ENCODE assay signal across 18 mouse cellular contexts in the genomic region with DNA sequence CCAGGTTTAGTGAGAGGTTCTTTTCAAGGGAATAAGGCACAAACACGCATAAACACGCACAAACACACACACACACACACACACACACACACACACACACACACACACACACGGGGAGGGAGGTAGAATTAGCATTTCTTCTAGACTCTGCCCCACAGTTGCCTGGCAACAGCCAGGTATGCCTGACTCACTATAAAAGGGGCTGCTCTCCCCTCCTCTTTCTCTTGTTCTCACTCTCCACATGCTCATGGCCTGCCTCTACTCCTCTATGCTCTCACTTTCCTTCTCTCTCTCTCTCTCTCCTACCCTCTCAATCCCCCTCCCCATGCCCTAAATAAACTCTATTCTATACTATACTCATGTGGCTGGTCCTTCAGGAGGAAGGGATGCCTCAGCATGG. TPM values are rescaled to one million over a fixed set of nuclear protein-coding genes. Genes with fewer than 3 reads are reported as not detected.
A peak's percentile ranks its signal among the peaks of the same experiment; 100 is the strongest.
DNase-seq lines count a peak whose midpoint lies in the region; ATAC-seq and TF ChIP-seq lines count a peak whose summit lies in the region.
"Had no signal": no experiment of that assay in that cellular context is flagged by ENCODE, and none has a peak within 500 bp of the region (broad histone marks: within the 10 kb centered on the region; RNA-seq: fewer than 3 reads in every experiment).

No protein-coding gene starts in this region.

- no peak for TF ChIP-seq EP300 in liver, postnatal 0 days (IDR thresholded peaks at IDR 0.05; ENCODE audit: low read depth)

- no peak for DNase-seq in forebrain, embryonic 11.5 days (ENCODE audit: low spot score)
- DNase-seq in forebrain, embryonic 10.5 days (ENCODE audit: extremely low spot score, low spot score): no peak
- DNase-seq in liver, embryonic 13.5 days: no peak
- no peak for DNase-seq in liver, postnatal 0 days
- DNase-seq in R1 (ENCODE audit: low read depth, low spot score): peak; percentile 64
- peak; percentile 31 for DNase-seq in forebrain, postnatal 0 days
- DNase-seq in T-cell, adult 2 months (ENCODE audit: low spot score): no peak
- DNase-seq: adrenal gland, postnatal 14 days; cerebellum, adult 11 months; cerebellum, postnatal 14 days; gastrocnemius, postnatal 36 days; kidney, adult 11 months; lung, embryonic 14.5 days; lung, postnatal 36 days; thymus, postnatal 25 days had no signal

- 60% methylated on average over 3 of the region's 3 CpGs for WGBS in forebrain, embryonic 11.5 days
- 80% methylated on average over 3 of the region's 3 CpGs for WGBS in forebrain, embryonic 10.5 days
- WGBS in liver, embryonic 13.5 days (ENCODE audit: insufficient replicate concordance): 74% methylated on average over 3 of the region's 3 CpGs
- WGBS in liver, postnatal 0 days (ENCODE audit: insufficient replicate concordance): 83% methylated on average over 3 of the region's 3 CpGs
- 49% methylated on average over 3 of the region's 3 CpGs for WGBS in forebrain, postnatal 0 days
- whole genome bisulfite sequencing in intestine, embryonic 16.5 days: 84% methylated on average over 2 of the region's 3 CpGs

- no peaks in the 10 kb centered on the region for H3K27me3 ChIP-seq in forebrain, embryonic 11.5 days (ENCODE audit: control insufficient read depth, insufficient read depth, low read length)
- H3K27me3 ChIP-seq in forebrain, embryonic 10.5 days (ENCODE audit: poor library complexity, severe bottlenecking): no peaks in the 10 kb centered on the region
- no peaks in the 10 kb centered on the region for H3K27me3 ChIP-seq in liver, embryonic 13.5 days
- no peaks in the 10 kb centered on the region for H3K27me3 ChIP-seq in liver, postnatal 0 days (ENCODE audit: insufficient read depth, low read length)
- H3K27me3 ChIP-seq in forebrain, postnatal 0 days (ENCODE audit: insufficient read depth, low read length): no peaks in the 10 kb centered on the region
- H3K27me3 ChIP-seq in intestine, embryonic 16.5 days (replicated peaks; ENCODE audit: control insufficient read depth, insufficient read depth, low read length): no peaks in the 10 kb centered on the region
- H3K27me3 ChIP-seq: embryonic facial prominence, embryonic 15.5 days; Patski had no signal

- no peaks in the 10 kb centered on the region for H3K36me3 ChIP-seq in forebrain, embryonic 11.5 days (ENCODE audit: control insufficient read depth, insufficient read depth, low read length)
- H3K36me3 ChIP-seq in forebrain, embryonic 10.5 days (replicated peaks): peaks cover 21% of the 10 kb centered on the region
- peaks cover 31% of the 10 kb centered on the region for H3K36me3 ChIP-seq in liver, embryonic 13.5 days
- H3K36me3 ChIP-seq in liver, postnatal 0 days (replicated peaks; ENCODE audit: insufficient read depth, low read length): peaks cover 18% of the 10 kb centered on the region
- peaks cover 8% of the 10 kb centered on the region for H3K36me3 ChIP-seq in forebrain, postnatal 0 days (ENCODE audit: insufficient read depth)
- no peaks in the 10 kb centered on the region for H3K36me3 ChIP-seq in intestine, embryonic 16.5 days (ENCODE audit: control insufficient read depth, insufficient read depth, low read length)

- no peaks in the 10 kb centered on the region; the same call in 1 of the 2 replicates for H3K4me1 ChIP-seq in forebrain, embryonic 11.5 days (replicated peaks; ENCODE audit: control insufficient read depth, insufficient read depth, low read length)
- H3K4me1 ChIP-seq in forebrain, embryonic 10.5 days: peaks cover 25% of the 10 kb centered on the region
- peaks cover 55% of the 10 kb centered on the region for H3K4me1 ChIP-seq in liver, embryonic 13.5 days (replicated peaks)
- H3K4me1 ChIP-seq in liver, postnatal 0 days (ENCODE audit: insufficient read depth): peaks cover 38% of the 10 kb centered on the region
- H3K4me1 ChIP-seq in forebrain, postnatal 0 days (ENCODE audit: insufficient read depth): peaks cover 8% of the 10 kb centered on the region; the same call in 1 of the 2 replicates
- H3K4me1 ChIP-seq in intestine, embryonic 16.5 days (ENCODE audit: control insufficient read depth, insufficient read depth, low read length): peaks cover 2% of the 10 kb centered on the region

- no peak overlapping the region for H3K4me3 ChIP-seq in forebrain, embryonic 11.5 days (ENCODE audit: low read depth, low read length)
- H3K4me3 ChIP-seq in forebrain, embryonic 10.5 days: no peak overlapping the region
- H3K4me3 ChIP-seq in liver, embryonic 13.5 days (replicated peaks): no peak overlapping the region
- H3K4me3 ChIP-seq in liver, postnatal 0 days (ENCODE audit: low read depth, low read length): no peak overlapping the region
- no peak overlapping the region for H3K4me3 ChIP-seq in forebrain, postnatal 0 days (ENCODE audit: low read depth, low read length)
- H3K4me3 ChIP-seq in intestine, embryonic 16.5 days (ENCODE audit: low read length): no peak overlapping the region
- H3K4me3 ChIP-seq: embryonic facial prominence, embryonic 15.5 days had no signal

- no peak overlapping the region for H3K4me2 ChIP-seq in forebrain, embryonic 11.5 days (ENCODE audit: low read depth, low read length, severe bottlenecking)
- no peak overlapping the region for H3K4me2 ChIP-seq in liver, embryonic 13.5 days
- H3K4me2 ChIP-seq in liver, postnatal 0 days (ENCODE audit: low read depth, low read length): no peak overlapping the region
- no peak overlapping the region for H3K4me2 ChIP-seq in forebrain, postnatal 0 days (ENCODE audit: low read depth)
- H3K4me2 ChIP-seq in intestine, embryonic 16.5 days (ENCODE audit: low read depth, low read length): no peak overlapping the region
- H3K4me2 ChIP-seq: embryonic facial prominence, embryonic 15.5 days; lung, embryonic 14.5 days had no signal

- no peak overlapping the region for H3K9ac ChIP-seq in forebrain, embryonic 11.5 days (ENCODE audit: low read length)
- H3K9ac ChIP-seq in liver, embryonic 13.5 days: no peak overlapping the region
- H3K9ac ChIP-seq in liver, postnatal 0 days (replicated peaks): no peak overlapping the region
- no peak overlapping the region for H3K9ac ChIP-seq in forebrain, postnatal 0 days
- no peak overlapping the region for H3K9ac ChIP-seq in intestine, embryonic 16.5 days (ENCODE audit: low read depth, low read length)
- H3K9ac ChIP-seq: embryonic facial prominence, embryonic 15.5 days; lung, embryonic 14.5 days had no signal

- no peak for TF ChIP-seq CTCF in liver, postnatal 0 days (IDR thresholded peaks at IDR 0.05; ENCODE audit: low read depth)
- TF ChIP-seq CTCF in forebrain, postnatal 0 days (IDR thresholded peaks at IDR 0.05; ENCODE audit: low read depth): no peak

- 0 out of 2 replicates have a peak, but pooled peaks have one; percentile 47 for ATAC-seq in forebrain, embryonic 11.5 days (replicated peaks; ENCODE audit: low FRiP score)
- no peak for ATAC-seq in liver, embryonic 13.5 days (ENCODE audit: low read depth)
- ATAC-seq in liver, postnatal 0 days: no peak
- peak; percentile 83 for ATAC-seq in forebrain, postnatal 0 days
- ATAC-seq in intestine, embryonic 16.5 days: no peak
- ATAC-seq: Patski had no signal

- no peak overlapping the region for H3K27ac ChIP-seq in forebrain, embryonic 11.5 days (ENCODE audit: low read depth, low read length)
- H3K27ac ChIP-seq in forebrain, embryonic 10.5 days: no peak overlapping the region
- H3K27ac ChIP-seq in liver, embryonic 13.5 days: peak overlapping the region; percentile 45
- no peak overlapping the region for H3K27ac ChIP-seq in liver, postnatal 0 days (ENCODE audit: low read depth)
- H3K27ac ChIP-seq in forebrain, postnatal 0 days (ENCODE audit: low read depth, low read length): no peak overlapping the region
- no peak overlapping the region for H3K27ac ChIP-seq in intestine, embryonic 16.5 days (ENCODE audit: low read length)
- H3K27ac ChIP-seq: embryonic facial prominence, embryonic 15.5 days had no signal

- H3K9me3 ChIP-seq in forebrain, embryonic 11.5 days (ENCODE audit: control insufficient read depth, low read length): no peaks in the 10 kb centered on the region
- no peaks in the 10 kb centered on the region for H3K9me3 ChIP-seq in forebrain, embryonic 10.5 days
- H3K9me3 ChIP-seq in liver, embryonic 13.5 days (replicated peaks): no peaks in the 10 kb centered on the region
- no peaks in the 10 kb centered on the region for H3K9me3 ChIP-seq in liver, postnatal 0 days (ENCODE audit: low read length)
- H3K9me3 ChIP-seq in forebrain, postnatal 0 days (ENCODE audit: low read length): no peaks in the 10 kb centered on the region
- H3K9me3 ChIP-seq in intestine, embryonic 16.5 days (ENCODE audit: control insufficient read depth, low read length): no peaks in the 10 kb centered on the region
- H3K9me3 ChIP-seq: embryonic facial prominence, embryonic 15.5 days had no signal

RNA-seq across cellular contexts. Expression of gene Med21, which starts 14.2 kb away (rescaled TPM):
- polyA plus RNA-seq in forebrain, embryonic 11.5 days (2014; fragmentation: Nextera tagmentation; extraction: Ambion mirVana): 120 and 132 TPM in 2 replicates
- 128 and 133 TPM in 2 replicates for polyA plus RNA-seq in forebrain, embryonic 10.5 days (2016; fragmentation: Nextera tagmentation; extraction: Ambion mirVana)
- polyA plus RNA-seq in liver, embryonic 13.5 days (2015; fragmentation: Nextera tagmentation; extraction: Ambion mirVana): 68.3 and 74.2 TPM in 2 replicates
- polyA plus RNA-seq in liver, postnatal 0 days (2015; fragmentation: Nextera tagmentation; extraction: Ambion mirVana): 52.2 and 53.8 TPM in 2 replicates
- 65.2 and 85.3 TPM in 2 replicates for total RNA-seq in forebrain, postnatal 0 days (2014; rRNA removed)
- polyA plus RNA-seq in forebrain, postnatal 0 days (2015; fragmentation: Nextera tagmentation; extraction: Ambion mirVana): 112 and 115 TPM in 2 replicates
- 105 and 110 TPM in 2 replicates for polyA plus RNA-seq in intestine, embryonic 16.5 days (2015; fragmentation: Nextera tagmentation; extraction: Ambion mirVana)

RNA-seq across cellular contexts. Expression of gene Tm7sf3, which starts 14.5 kb away (rescaled TPM):
- 25.4 and 26.5 TPM in 2 replicates for polyA plus RNA-seq in forebrain, embryonic 11.5 days (2014; fragmentation: Nextera tagmentation; extraction: Ambion mirVana)
- 25.7 and 28.0 TPM in 2 replicates for polyA plus RNA-seq in forebrain, embryonic 10.5 days (2016; fragmentation: Nextera tagmentation; extraction: Ambion mirVana)
- 32.7 and 36.3 TPM in 2 replicates for polyA plus RNA-seq in liver, embryonic 13.5 days (2015; fragmentation: Nextera tagmentation; extraction: Ambion mirVana)
- 19.7 and 21.2 TPM in 2 replicates for polyA plus RNA-seq in liver, postnatal 0 days (2015; fragmentation: Nextera tagmentation; extraction: Ambion mirVana)
- total RNA-seq in forebrain, postnatal 0 days (2014; rRNA removed): 41.0 and 51.1 TPM in 2 replicates
- 30.5 and 40.6 TPM in 2 replicates for polyA plus RNA-seq in forebrain, postnatal 0 days (2015; fragmentation: Nextera tagmentation; extraction: Ambion mirVana)
- 33.2 and 36.7 TPM in 2 replicates for polyA plus RNA-seq in intestine, embryonic 16.5 days (2015; fragmentation: Nextera tagmentation; extraction: Ambion mirVana)

RNA-seq across cellular contexts. Expression of gene Ints13, which starts 50.5 kb away (rescaled TPM):
- 89.0 and 92.0 TPM in 2 replicates for polyA plus RNA-seq in forebrain, embryonic 11.5 days (2014; fragmentation: Nextera tagmentation; extraction: Ambion mirVana)
- 92.7 and 94.3 TPM in 2 replicates for polyA plus RNA-seq in forebrain, embryonic 10.5 days (2016; fragmentation: Nextera tagmentation; extraction: Ambion mirVana)
- 39.4 and 54.8 TPM in 2 replicates for polyA plus RNA-seq in liver, embryonic 13.5 days (2015; fragmentation: Nextera tagmentation; extraction: Ambion mirVana)
- polyA plus RNA-seq in liver, postnatal 0 days (2015; fragmentation: Nextera tagmentation; extraction: Ambion mirVana): 14.5 and 17.6 TPM in 2 replicates
- total RNA-seq in forebrain, postnatal 0 days (2014; rRNA removed): 29.1 and 40.7 TPM in 2 replicates
- polyA plus RNA-seq in forebrain, postnatal 0 days (2015; fragmentation: Nextera tagmentation; extraction: Ambion mirVana): 17.0 and 23.8 TPM in 2 replicates
- polyA plus RNA-seq in intestine, embryonic 16.5 days (2015; fragmentation: Nextera tagmentation; extraction: Ambion mirVana): 44.3 and 47.4 TPM in 2 replicates

RNA-seq across cellular contexts. Expression of gene Fgfr1op2, which starts 51.1 kb away (rescaled TPM):
- 83.8 and 85.6 TPM in 2 replicates for polyA plus RNA-seq in forebrain, embryonic 11.5 days (2014; fragmentation: Nextera tagmentation; extraction: Ambion mirVana)
- polyA plus RNA-seq in forebrain, embryonic 10.5 days (2016; fragmentation: Nextera tagmentation; extraction: Ambion mirVana): 81.8 and 82.8 TPM in 2 replicates
- 89.1 and 99.7 TPM in 2 replicates for polyA plus RNA-seq in liver, embryonic 13.5 days (2015; fragmentation: Nextera tagmentation; extraction: Ambion mirVana)
- 69.7 and 71.6 TPM in 2 replicates for polyA plus RNA-seq in liver, postnatal 0 days (2015; fragmentation: Nextera tagmentation; extraction: Ambion mirVana)
- total RNA-seq in forebrain, postnatal 0 days (2014; rRNA removed): 32.2 and 34.9 TPM in 2 replicates
- polyA plus RNA-seq in forebrain, postnatal 0 days (2015; fragmentation: Nextera tagmentation; extraction: Ambion mirVana): 37.3 and 37.7 TPM in 2 replicates
- 86.0 and 86.6 TPM in 2 replicates for polyA plus RNA-seq in intestine, embryonic 16.5 days (2015; fragmentation: Nextera tagmentation; extraction: Ambion mirVana)

Comparison
In these comparisons a context has a peak if more than half of its experiments do, and no peak if none do; other contexts are left out.
1. DNase-seq: peak in R1 (single experiment) and forebrain, postnatal 0 days (single experiment); none in forebrain, embryonic 11.5 days (single experiment), forebrain, embryonic 10.5 days (single experiment), liver, embryonic 13.5 days (single experiment), liver, postnatal 0 days (single experiment) and T-cell, adult 2 months (single experiment).
2. ATAC-seq: peak in forebrain, embryonic 11.5 days (single experiment) and forebrain, postnatal 0 days (single experiment); none in liver, embryonic 13.5 days (single experiment), liver, postnatal 0 days (single experiment) and intestine, embryonic 16.5 days (single experiment).